Mouse (Mus musculus): ENCODE data around the gene Hsf2.

- TF ChIP-seq CTCF (conservative IDR thresholded peaks at IDR 0.05; ENCODE audit: low read length) (no peak), NANOG (IDR thresholded peaks at IDR 0.05; ENCODE audit: borderline replicate concordance, low read length) (no peak)
Observed at GRCm38 (mm10) chr10:57515278-57515677, 29.1 kb downstream of the Hsf2 start.

All from E14TG2a.4 (cell line).